Comparison of ENCODE assay signal across 25 mouse cellular contexts in genomic region chr2:35450856-35451255, GRCm38 (mm10). TPM values are rescaled to one million over a fixed set of nuclear protein-coding genes. Genes with fewer than 3 reads are reported as not detected.
DNase-seq lines count a peak whose midpoint lies in the region; ATAC-seq and TF ChIP-seq lines count a peak whose summit lies in the region.
"Had no signal": no experiment of that assay in that cellular context is flagged by ENCODE, and none has a peak within 500 bp of the region (broad histone marks: within the 10 kb centered on the region; RNA-seq: fewer than 3 reads in every experiment).

No protein-coding gene starts in this region.

- no peak for TF ChIP-seq EP300 in heart, postnatal 0 days (IDR thresholded peaks at IDR 0.05; ENCODE audit: low read depth)

- no peaks in the 10 kb centered on the region for H3K9me3 ChIP-seq in heart, postnatal 0 days (replicated peaks; ENCODE audit: control insufficient read depth, low read length)
- H3K9me3 ChIP-seq in limb, embryonic 10.5 days (replicated peaks): no peaks in the 10 kb centered on the region
- no peaks in the 10 kb centered on the region for H3K9me3 ChIP-seq in liver, embryonic 16.5 days (replicated peaks; ENCODE audit: control insufficient read depth, low read length)
- H3K9me3 ChIP-seq: embryonic facial prominence, embryonic 15.5 days; hindbrain, embryonic 12.5 days; midbrain, embryonic 15.5 days; neural tube, embryonic 15.5 days had no signal

- no peak for DNase-seq in heart, postnatal 0 days (ENCODE audit: low spot score)
- DNase-seq in heart, postnatal 10 days: no peak
- peak; percentile 46 for DNase-seq in MEL-GATA-1-ER (ENCODE audit: extremely low read depth, low read depth)
- DNase-seq in limb, embryonic 10.5 days (ENCODE audit: low spot score): peak; percentile 27
- no peak for DNase-seq in cerebellum, adult 8-10 months
- DNase-seq in urinary bladder, adult 18-20 months (ENCODE audit: low spot score in 2 of 2): no peak
- DNase-seq: adrenal gland, adult 8-10 months; cerebellum, adult 11-12 months; cerebellum, postnatal 25 days; gastrocnemius, postnatal 14 days; kidney, adult 18-20 months; kidney, postnatal 25 days; left cerebral cortex, postnatal 4 days; lung, adult 18-20 months; lung, postnatal 36 days had no signal

- 72% methylated on average over 4 of the region's 4 CpGs for WGBS in heart, postnatal 0 days
- WGBS in limb, embryonic 10.5 days: 82% methylated on average over 4 of the region's 4 CpGs
- 40% methylated on average over 4 of the region's 4 CpGs for WGBS in liver, embryonic 16.5 days (ENCODE audit: insufficient replicate concordance)

- H3K36me3 ChIP-seq in heart, postnatal 0 days (replicated peaks; ENCODE audit: control insufficient read depth, insufficient read depth, low read length): no peaks in the 10 kb centered on the region
- no peaks in the 10 kb centered on the region for H3K36me3 ChIP-seq in limb, embryonic 10.5 days
- H3K36me3 ChIP-seq in liver, embryonic 16.5 days (ENCODE audit: control insufficient read depth, insufficient read depth): no peaks in the 10 kb centered on the region
- H3K36me3 ChIP-seq: embryonic facial prominence, embryonic 15.5 days; hindbrain, embryonic 12.5 days; midbrain, embryonic 15.5 days; neural tube, embryonic 15.5 days had no signal

- H3K27ac ChIP-seq in heart, postnatal 0 days (ENCODE audit: low read depth): 0 out of 2 replicates have a peak overlapping the region, but pooled peaks have one; percentile 41
- H3K27ac ChIP-seq in limb, embryonic 10.5 days: no peak overlapping the region
- H3K27ac ChIP-seq in liver, embryonic 16.5 days (ENCODE audit: low read length): peak overlapping the region; percentile 41; the same call in 1 of the 2 replicates
- H3K27ac ChIP-seq: embryonic facial prominence, embryonic 15.5 days; hindbrain, embryonic 12.5 days; midbrain, embryonic 15.5 days; neural tube, embryonic 15.5 days had no signal

- H3K4me2 ChIP-seq in heart, postnatal 0 days (ENCODE audit: low read depth, low read length): no peak overlapping the region
- peak overlapping the region; percentile 10; the same call in 1 of the 2 replicates for H3K4me2 ChIP-seq in liver, embryonic 16.5 days (ENCODE audit: low read depth, low read length)
- H3K4me2 ChIP-seq: embryonic facial prominence, embryonic 15.5 days; hindbrain, embryonic 12.5 days; midbrain, embryonic 15.5 days; neural tube, embryonic 15.5 days had no signal

- ATAC-seq in heart, postnatal 0 days (ENCODE audit: insufficient read depth, low read depth): no peak
- peak; percentile 70 for ATAC-seq in liver, embryonic 16.5 days (ENCODE audit: low read depth)
- ATAC-seq in megakaryocyte, adult 5-6 weeks (ENCODE audit: poor library complexity, severe bottlenecking): no peak
- ATAC-seq: midbrain, embryonic 15.5 days had no signal

- intact Hi-C loops in heart, postnatal 10 days (cut with DNase I): no loop called here

- peaks cover 30% of the 10 kb centered on the region for H3K4me1 ChIP-seq in heart, postnatal 0 days (ENCODE audit: control insufficient read depth, insufficient read depth)
- H3K4me1 ChIP-seq in limb, embryonic 10.5 days: peaks cover 43% of the 10 kb centered on the region
- peaks cover 64% of the 10 kb centered on the region for H3K4me1 ChIP-seq in liver, embryonic 16.5 days (ENCODE audit: control insufficient read depth, low read depth, low read length)
- H3K4me1 ChIP-seq: midbrain, embryonic 15.5 days; neural tube, embryonic 15.5 days had no signal

- no peak overlapping the region for H3K9ac ChIP-seq in heart, postnatal 0 days (replicated peaks; ENCODE audit: low read depth, low read length)
- no peak overlapping the region for H3K9ac ChIP-seq in liver, embryonic 16.5 days (ENCODE audit: low read depth, low read length)
- H3K9ac ChIP-seq: embryonic facial prominence, embryonic 15.5 days; hindbrain, embryonic 12.5 days; midbrain, embryonic 15.5 days; neural tube, embryonic 15.5 days had no signal

- no peak overlapping the region for H3K4me3 ChIP-seq in heart, postnatal 0 days (ENCODE audit: low read depth, low read length)
- no peak overlapping the region for H3K4me3 ChIP-seq in limb, embryonic 10.5 days
- H3K4me3 ChIP-seq in liver, embryonic 16.5 days (ENCODE audit: low read depth, low read length): no peak overlapping the region
- H3K4me3 ChIP-seq: embryonic facial prominence, embryonic 15.5 days; hindbrain, embryonic 12.5 days; midbrain, embryonic 15.5 days; neural tube, embryonic 15.5 days had no signal

- no peaks in the 10 kb centered on the region for H3K27me3 ChIP-seq in heart, postnatal 0 days (ENCODE audit: control insufficient read depth, insufficient read depth, low read length)
- H3K27me3 ChIP-seq in limb, embryonic 10.5 days (ENCODE audit: low read depth, poor library complexity, severe bottlenecking): no peaks in the 10 kb centered on the region
- no peaks in the 10 kb centered on the region for H3K27me3 ChIP-seq in liver, embryonic 16.5 days (ENCODE audit: control insufficient read depth, insufficient read depth, low read depth, low read length)
- H3K27me3 ChIP-seq: embryonic facial prominence, embryonic 15.5 days; hindbrain, embryonic 12.5 days; midbrain, embryonic 15.5 days; neural tube, embryonic 15.5 days had no signal

- TF ChIP-seq CTCF in heart, postnatal 0 days (IDR thresholded peaks at IDR 0.05; ENCODE audit: low read depth): no peak

RNA-seq across cellular contexts. Expression of gene Ggta1, which starts 12.2 kb away (rescaled TPM):
- 14.8 and 37.1 TPM in 2 replicates for total RNA-seq in heart, postnatal 0 days (2014; rRNA removed; ENCODE audit: low replicate concordance)
- 16.0 and 16.4 TPM in 2 replicates for polyA plus RNA-seq in heart, postnatal 0 days (2015; fragmentation: Nextera tagmentation; extraction: Ambion mirVana)
- 10 to 100 TPM; 19.9 to 28.8 TPM for total RNA-seq in heart, postnatal 10 days (2021)
- 6.5 and 6.6 TPM in 2 replicates for polyA plus RNA-seq in limb, embryonic 10.5 days (2016; fragmentation: Nextera tagmentation; extraction: Ambion mirVana)
- 9.1 and 9.6 TPM in 2 replicates for polyA plus RNA-seq in liver, embryonic 16.5 days (2015; fragmentation: Nextera tagmentation; extraction: Ambion mirVana)
- total RNA-seq in megakaryocyte, adult 5-6 weeks (2015): 41.7 and 51.1 TPM in 2 replicates
- 68.3 and 71.2 TPM in 2 replicates for total RNA-seq in megakaryocyte, adult 5-6 weeks (2017)

RNA-seq across cellular contexts. Expression of gene 4930402F06Rik, which starts 53.9 kb away (rescaled TPM):
- not detected in 2 replicates for total RNA-seq in heart, postnatal 0 days (2014; rRNA removed; ENCODE audit: low replicate concordance)
- polyA plus RNA-seq in heart, postnatal 0 days (2015; fragmentation: Nextera tagmentation; extraction: Ambion mirVana): not detected in 2 replicates
- not detected for total RNA-seq in heart, postnatal 10 days (2021)
- not detected in 2 replicates for polyA plus RNA-seq in limb, embryonic 10.5 days (2016; fragmentation: Nextera tagmentation; extraction: Ambion mirVana)
- polyA plus RNA-seq in liver, embryonic 16.5 days (2015; fragmentation: Nextera tagmentation; extraction: Ambion mirVana): not detected in 2 replicates
- total RNA-seq in megakaryocyte, adult 5-6 weeks (2015): not detected in 2 replicates
- not detected in 2 replicates for total RNA-seq in megakaryocyte, adult 5-6 weeks (2017)
- total RNA-seq: adrenal gland, adult 8-10 months; gastrocnemius, postnatal 14 days; heart, adult 8-10 months; left cerebral cortex, adult 18-20 months; left cerebral cortex, postnatal 4 days had no signal
- polyA plus RNA-seq: embryonic facial prominence, embryonic 15.5 days; frontal cortex, adult 2 months; heart, embryonic 16.5 days; hindbrain, embryonic 12.5 days; midbrain, embryonic 15.5 days; neural tube, embryonic 15.5 days had no signal

Comparison
In these comparisons a context has a peak if more than half of its experiments do, and no peak if none do; other contexts are left out.
1. DNase-seq: peak in MEL-GATA-1-ER (single experiment) and limb, embryonic 10.5 days (single experiment); none in heart, postnatal 0 days (single experiment), heart, postnatal 10 days (0 of 2), cerebellum, adult 8-10 months (single experiment) and urinary bladder, adult 18-20 months (0 of 2).